Mouse (Mus musculus) liver, embryonic 15.5 days (tissue): ENCODE measurements around the gene Hc. TPM values are rescaled to one million over a fixed set of nuclear protein-coding genes. Genes with fewer than 3 reads are reported as not detected.
A peak's percentile ranks its signal among the peaks of the same experiment; 100 is the strongest.

Source experiments
- ATAC-seq: fragments of 200-750 bp; cut with Nextera tagmentation; 2 replicates; pipeline ENCODE4 v1.8.0; 2017; ENCODE audit warnings: moderate number of reproducible peaks, mild to moderate bottlenecking, moderate library complexity; ENCODE audit not compliant: insufficient read depth
- H3K27ac ChIP-seq: fragments of 300-500 bp; sonication (generic); replicated peaks from 2 replicates; pipeline ENCODE4 v1.5.1; 2015; ENCODE audit warnings: mild to moderate bottlenecking, inconsistent platforms
- H3K27me3 ChIP-seq: fragments of 300-500 bp; sonication (generic); 2 replicates; pipeline ENCODE4 v1.6.1; 2015; ENCODE audit warnings: mild to moderate bottlenecking, inconsistent platforms
- H3K36me3 ChIP-seq: fragments of 300-500 bp; sonication (generic); replicated peaks from 2 replicates; pipeline ENCODE4 v1.6.1; 2015; ENCODE audit warnings: moderate library complexity, mild to moderate bottlenecking, inconsistent platforms
- H3K4me1 ChIP-seq: fragments of 300-500 bp; sonication (generic); replicated peaks from 2 replicates; pipeline ENCODE4 v1.6.1; 2015; ENCODE audit warnings: inconsistent platforms
- H3K4me2 ChIP-seq: fragments of 300-500 bp; sonication (generic); 2 replicates; pipeline ENCODE4 v1.6.1; 2015; ENCODE audit warnings: moderate library complexity, mild to moderate bottlenecking, inconsistent platforms
- H3K4me3 ChIP-seq: fragments of 300-500 bp; sonication (generic); replicated peaks from 2 replicates; pipeline ENCODE4 v1.5.1; 2015; ENCODE audit warnings: mild to moderate bottlenecking, inconsistent platforms
- H3K9ac ChIP-seq: fragments of 300-500 bp; sonication (generic); 2 replicates; pipeline ENCODE4 v1.6.1; 2015; ENCODE audit warnings: moderate library complexity, mild to moderate bottlenecking, inconsistent platforms
- H3K9me3 ChIP-seq: fragments of 300-500 bp; sonication (generic); replicated peaks from 2 replicates; pipeline ENCODE4 v1.6.1; 2016; ENCODE audit warnings: inconsistent platforms
- WGBS: fragments of 180-500 bp; shearing (Covaris S2); methylation state at CpG from one replicate; pipeline ENCODE4 v1.1.7; 2015; ENCODE audit warnings: mixed read lengths; ENCODE audit not compliant: insufficient replicate concordance; 5-methylcytosine and 5-hydroxymethylcytosine counted together
- polyA plus RNA-seq: library from polyadenylated mRNA; unstranded; fragments of >200 nt; fragmentation: Nextera tagmentation; extraction: Ambion mirVana; gene quantifications from 2 replicates; pipeline ENCODE4 v1.2.1, GENCODE M21; 2015

The Hc gene
- polyA plus RNA-seq, 1 experiment from 2014 or later = 43.9 TPM

- WGBS = 53% methylated on average over 4 of the region's 4 CpGs
These were observed 26.2 kb upstream of the Hc start for GRCm38 (mm10) chr2:35087418-35087817.

GRCm38 (mm10) chr2:35079166-35079565 lies 17.9 kb upstream of the Hc start:
- H3K27me3 ChIP-seq = no peaks in the 10 kb centered on the region
- H3K4me2 ChIP-seq = no peak overlapping the region
- no peaks in the 10 kb centered on the region for H3K9me3 ChIP-seq
- no peak for ATAC-seq
- WGBS = 60% methylated on average over 6 of the region's 6 CpGs
- no peak overlapping the region for H3K27ac ChIP-seq
- no peak overlapping the region for H3K9ac ChIP-seq
- no peak overlapping the region for H3K4me3 ChIP-seq
- H3K36me3 ChIP-seq = no peaks in the 10 kb centered on the region
- no peaks in the 10 kb centered on the region for H3K4me1 ChIP-seq

More at GRCm38 (mm10) chr2:35087418-35087817, 26.2 kb upstream of the Hc start:
- H3K4me1 ChIP-seq = no peaks in the 10 kb centered on the region
- H3K9me3 ChIP-seq = no peaks in the 10 kb centered on the region
- no peak overlapping the region for H3K4me2 ChIP-seq
- ATAC-seq = no peak
- H3K36me3 ChIP-seq = 0 out of 2 replicates have a peak, but pooled peaks cover 2% of the 10 kb centered on the region
- H3K27ac ChIP-seq = no peak overlapping the region
- no peak overlapping the region for H3K4me3 ChIP-seq
- H3K27me3 ChIP-seq = no peaks in the 10 kb centered on the region
- H3K9ac ChIP-seq = no peak overlapping the region

GRCm38 (mm10) chr2:35074328-35074727 lies 13.1 kb upstream of the Hc start:
- no peaks in the 10 kb centered on the region for H3K27me3 ChIP-seq
- no peak overlapping the region for H3K9ac ChIP-seq
- no peak overlapping the region for H3K4me2 ChIP-seq
- no peak for ATAC-seq
- H3K4me3 ChIP-seq = no peak overlapping the region
- no peaks in the 10 kb centered on the region for H3K9me3 ChIP-seq
- no peaks in the 10 kb centered on the region for H3K36me3 ChIP-seq
- WGBS = 70% methylated on average over 3 of the region's 3 CpGs
- H3K4me1 ChIP-seq = peaks cover 5% of the 10 kb centered on the region; the same call in 1 of the 2 replicates
- no peak overlapping the region for H3K27ac ChIP-seq

DNA sequence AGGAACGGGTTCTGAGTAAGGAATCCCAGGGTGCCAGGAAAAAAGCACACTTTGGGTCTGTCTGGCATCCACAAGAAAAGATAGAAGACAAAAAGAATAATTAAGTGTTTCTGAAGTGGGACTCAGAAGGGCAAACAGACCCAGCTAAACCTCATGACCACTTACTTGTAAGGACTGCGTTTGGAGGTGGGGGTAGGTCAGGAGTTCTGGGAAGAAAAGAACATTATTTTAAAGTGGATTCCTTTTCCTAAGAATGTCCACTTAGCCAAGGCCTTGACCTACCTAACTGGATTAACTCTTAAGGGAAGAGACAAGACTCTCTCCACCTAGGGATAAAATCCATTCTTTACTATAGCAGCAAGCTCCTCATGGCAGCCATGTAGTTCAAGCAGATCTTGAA lies 11.3 kb upstream of the Hc start:
- WGBS = 60% methylated on average over 2 of the region's 2 CpGs
- Histone ChIP-seq H3K9ac (no peak overlapping the region), H3K4me2 (no peak overlapping the region), H3K9me3 (no peaks in the 10 kb centered on the region), H3K27me3 (no peaks in the 10 kb centered on the region), H3K4me3 (no peak overlapping the region), H3K27ac (no peak overlapping the region), H3K36me3 (no peaks in the 10 kb centered on the region), H3K4me1 (peaks cover 5% of the 10 kb centered on the region; the same call in 1 of the 2 replicates)
- no peak for ATAC-seq

DNA sequence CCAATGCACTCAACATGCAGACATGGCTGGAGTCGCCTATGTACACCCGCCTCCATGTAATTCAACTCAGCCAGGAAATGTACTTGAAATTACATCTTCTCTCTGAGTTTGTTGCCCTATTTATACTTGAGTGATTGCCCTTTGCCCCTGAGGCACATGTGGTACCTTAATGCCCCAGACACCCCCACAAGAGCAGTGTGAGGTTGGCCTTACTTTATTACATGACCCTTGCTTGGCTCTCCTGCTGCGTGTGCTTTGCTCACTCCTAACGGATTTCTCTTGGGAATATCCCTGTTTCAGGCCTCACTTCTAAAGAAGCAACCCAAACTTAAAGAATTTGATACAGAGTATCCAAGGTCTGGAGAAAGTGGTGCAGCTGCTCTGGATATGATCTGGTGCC lies 9.0 kb upstream of the Hc start:
- H3K9ac ChIP-seq = no peak overlapping the region
- no peaks in the 10 kb centered on the region for H3K36me3 ChIP-seq
- no peak overlapping the region for H3K4me2 ChIP-seq
- H3K27me3 ChIP-seq = no peaks in the 10 kb centered on the region
- no peaks in the 10 kb centered on the region for H3K9me3 ChIP-seq
- 67% methylated on average over 4 of the region's 4 CpGs for WGBS
- 0 out of 2 replicates have a peak overlapping the region, but pooled peaks have one; percentile 29 for H3K27ac ChIP-seq
- H3K4me1 ChIP-seq = peaks cover 5% of the 10 kb centered on the region; the same call in 1 of the 2 replicates
- no peak overlapping the region for H3K4me3 ChIP-seq
- ATAC-seq = no peak

GRCm38 (mm10) chr2:35069124-35069523 lies 7.9 kb upstream of the Hc start:
- Histone ChIP-seq H3K9me3 (no peaks in the 10 kb centered on the region), H3K27me3 (no peaks in the 10 kb centered on the region), H3K4me1 (peaks cover 5% of the 10 kb centered on the region; the same call in 1 of the 2 replicates), H3K9ac (no peak overlapping the region), H3K4me2 (no peak overlapping the region), H3K4me3 (no peak overlapping the region), H3K36me3 (no peaks in the 10 kb centered on the region), H3K27ac (no peak overlapping the region)
- ATAC-seq = no peak
- WGBS = 62% methylated on average over 1 of the region's 1 CpGs

DNA sequence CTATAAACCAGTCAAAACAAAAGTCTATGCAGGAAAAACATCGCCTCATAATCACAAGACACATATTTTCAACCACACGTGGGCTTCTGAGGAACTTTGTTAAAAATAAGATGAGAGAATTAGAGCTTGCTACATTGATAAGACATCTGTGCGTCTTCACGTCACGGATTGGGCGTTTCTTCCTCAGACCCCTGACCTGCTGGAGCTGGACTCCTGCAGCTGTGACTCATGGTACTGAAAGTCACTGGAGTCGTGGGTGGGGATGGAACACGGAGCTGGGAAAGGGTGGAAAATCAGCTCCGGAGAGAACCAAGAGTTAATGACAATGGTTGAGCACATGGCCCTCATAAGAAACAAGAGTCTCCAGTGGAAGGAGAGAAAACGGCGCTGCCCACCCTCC lies 5.9 kb upstream of the Hc start:
- Histone ChIP-seq H3K27ac (no peak overlapping the region), H3K4me3 (no peak overlapping the region), H3K4me2 (no peak overlapping the region), H3K27me3 (no peaks in the 10 kb centered on the region), H3K9me3 (no peaks in the 10 kb centered on the region), H3K9ac (no peak overlapping the region), H3K36me3 (no peaks in the 10 kb centered on the region), H3K4me1 (peaks cover 5% of the 10 kb centered on the region; the same call in 1 of the 2 replicates)
- no peak for ATAC-seq
- WGBS = 69% methylated on average over 11 of the region's 11 CpGs

DNA sequence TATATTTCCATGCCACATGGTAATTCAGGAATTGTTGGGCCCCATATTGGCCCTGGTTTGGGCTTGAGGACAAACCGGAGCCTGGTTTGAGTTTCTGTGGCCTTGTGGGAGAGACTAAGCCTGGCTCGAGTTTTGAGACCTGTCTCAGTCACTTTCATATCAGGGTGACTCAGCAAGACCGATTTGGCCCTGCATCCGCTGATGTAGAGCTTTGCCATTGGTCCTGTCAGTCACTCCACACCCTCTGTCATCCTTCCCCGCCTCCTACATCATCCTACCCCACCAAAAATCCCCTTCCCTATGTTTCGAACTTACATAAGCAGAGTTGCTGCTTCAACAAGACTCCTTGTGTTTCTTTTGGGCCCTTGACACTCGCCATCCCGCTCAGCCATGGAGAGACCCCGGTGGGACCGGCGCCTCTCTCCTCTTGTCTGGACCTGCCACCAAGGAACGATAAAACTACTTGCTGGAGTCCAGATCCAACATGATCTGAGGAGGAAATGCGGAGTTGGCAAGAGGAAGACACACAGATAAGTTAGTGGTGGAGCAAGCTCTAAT lies 5.4 kb upstream of the Hc start:
- Histone ChIP-seq H3K4me1 (peaks cover 5% of the 10 kb centered on the region; the same call in 1 of the 2 replicates), H3K9ac (no peak overlapping the region), H3K4me2 (no peak overlapping the region), H3K9me3 (no peaks in the 10 kb centered on the region), H3K27me3 (no peaks in the 10 kb centered on the region), H3K4me3 (no peak overlapping the region), H3K27ac (no peak overlapping the region), H3K36me3 (no peaks in the 10 kb centered on the region)
- 70% methylated on average over 13 of the region's 13 CpGs for WGBS
- no peak for ATAC-seq

GRCm38 (mm10) chr2:35063333-35064030 lies 2.2 kb upstream of the Hc start:
- H3K4me1 ChIP-seq = no peaks in the 10 kb centered on the region; the same call in 1 of the 2 replicates
- H3K27me3 ChIP-seq = no peaks in the 10 kb centered on the region
- H3K36me3 ChIP-seq = no peaks in the 10 kb centered on the region
- WGBS = 54% methylated on average over 6 of the region's 6 CpGs
- H3K9me3 ChIP-seq = no peaks in the 10 kb centered on the region
- H3K9ac ChIP-seq = no peak overlapping the region
- peak overlapping the region; percentile 56 for H3K27ac ChIP-seq
- peak; percentile 49 for ATAC-seq
- H3K4me2 ChIP-seq = no peak overlapping the region
- no peak overlapping the region for H3K4me3 ChIP-seq

DNA sequence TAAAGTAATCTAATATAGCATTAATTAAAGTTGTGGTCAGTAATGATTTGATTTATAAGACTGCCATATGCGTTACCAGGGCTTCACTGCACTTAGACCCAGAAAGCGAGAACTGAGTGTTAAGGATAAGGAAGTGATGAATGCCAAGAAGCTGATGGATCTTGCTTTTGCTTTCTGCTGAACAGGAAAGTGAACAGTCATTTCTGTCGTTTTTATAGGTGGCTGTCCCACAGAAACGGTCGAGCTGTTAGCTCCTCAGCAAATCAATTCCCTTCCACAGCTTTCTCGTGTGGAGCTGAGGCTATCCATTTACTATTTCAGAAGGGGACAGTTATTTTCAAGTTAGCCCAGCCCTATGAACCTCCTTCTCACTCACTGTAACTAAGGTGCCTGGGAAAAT lies 341 bp downstream of the Hc start:
- Histone ChIP-seq H3K36me3 (no peaks in the 10 kb centered on the region), H3K4me3 (peak overlapping the region; percentile 17), H3K27ac (no peak overlapping the region; the same call in 1 of the 2 replicates), H3K9ac (no peak overlapping the region), H3K4me2 (peak overlapping the region; percentile 8; the same call in 1 of the 2 replicates), H3K4me1 (no peaks in the 10 kb centered on the region; the same call in 1 of the 2 replicates), H3K9me3 (no peaks in the 10 kb centered on the region), H3K27me3 (no peaks in the 10 kb centered on the region)
- whole genome bisulfite sequencing = 39% methylated on average over 6 of the region's 6 CpGs
- no peak for ATAC-seq

- Histone ChIP-seq H3K9ac (no peak overlapping the region), H3K36me3 (no peaks in the 10 kb centered on the region), H3K27me3 (no peaks in the 10 kb centered on the region), H3K4me3 (peak overlapping the region; percentile 20), H3K27ac (0 out of 2 replicates have a peak overlapping the region, but pooled peaks have one; percentile 24), H3K4me2 (peak overlapping the region; percentile 28), H3K9me3 (no peaks in the 10 kb centered on the region), H3K4me1 (no peaks in the 10 kb centered on the region; the same call in 1 of the 2 replicates)
- WGBS = 61% methylated on average over 5 of the region's 5 CpGs
- no peak for ATAC-seq
These were observed 982 bp downstream of the Hc start for GRCm38 (mm10) chr2:35060256-35060655.
